ENCODE assay signal across 12 mouse cellular contexts in genomic region chr11:89209072-89209471, GRCm38 (mm10).
DNase-seq lines count a peak whose midpoint lies in the region; ATAC-seq and TF ChIP-seq lines count a peak whose summit lies in the region.
"Had no signal": no experiment of that assay in that cellular context is flagged by ENCODE, and none has a peak within 500 bp of the region (broad histone marks: within the 10 kb centered on the region; RNA-seq: fewer than 3 reads in every experiment).

No protein-coding gene starts in this region.

- peak; percentile 43; the same call in 1 of the 2 replicates for ATAC-seq in forebrain, embryonic 16.5 days
- ATAC-seq: Patski had no signal

- no peak overlapping the region for H3K27ac ChIP-seq in cortical plate, adult 2 months (ENCODE audit: insufficient read depth, low read length)
- H3K27ac ChIP-seq in forebrain, embryonic 16.5 days (ENCODE audit: low read length): no peak overlapping the region

- peak; percentile 28 to 41 for DNase-seq in cerebellum, postnatal 10 days
- DNase-seq in cerebellum, adult 11-12 months: no peak
- peak; percentile 13 to 16 for DNase-seq in left cerebral cortex, postnatal 14 days (ENCODE audit: low spot score in 2 of 2)
- no peak for DNase-seq in left cerebral cortex, adult 8-10 months (ENCODE audit: low spot score in 2 of 2)
- no peak for DNase-seq in spleen, adult 12 weeks (ENCODE audit: low spot score)
- no peak for DNase-seq in left cerebral cortex, adult 9 months (ENCODE audit: low spot score in 2 of 2)
- DNase-seq: gastrocnemius, postnatal 14 days; heart, postnatal 4 days had no signal

- H3K9ac ChIP-seq in forebrain, embryonic 16.5 days (replicated peaks; ENCODE audit: low read depth, low read length): no peak overlapping the region

- TF ChIP-seq CTCF in cortical plate, adult 2 months (IDR thresholded peaks at IDR 0.05; ENCODE audit: extremely low read depth, insufficient read depth, low read length): peak; percentile 27

- H3K27me3 ChIP-seq in forebrain, embryonic 16.5 days (replicated peaks; ENCODE audit: control insufficient read depth, insufficient read depth, low read length): no peaks in the 10 kb centered on the region
- H3K27me3 ChIP-seq: Patski had no signal

- H3K9me3 ChIP-seq in forebrain, embryonic 16.5 days (ENCODE audit: control insufficient read depth, low read length): no peaks in the 10 kb centered on the region
- H3K9me3 ChIP-seq: megakaryocyte, embryonic 14.5 days had no signal

- no peak overlapping the region for H3K4me3 ChIP-seq in cortical plate, adult 2 months (ENCODE audit: insufficient read depth, low read length)
- H3K4me3 ChIP-seq in forebrain, embryonic 16.5 days (replicated peaks; ENCODE audit: low read length): no peak overlapping the region
- H3K4me3 ChIP-seq: megakaryocyte, embryonic 14.5 days had no signal

- intact Hi-C loops in left cerebral cortex, postnatal 14 days (cut with DNase I): no loop called here

- no peaks in the 10 kb centered on the region for H3K4me1 ChIP-seq in cortical plate, adult 2 months (ENCODE audit: control insufficient read depth, insufficient read depth, low read length)
- H3K4me1 ChIP-seq in forebrain, embryonic 16.5 days (replicated peaks; ENCODE audit: control insufficient read depth, insufficient read depth, low read length): peaks cover 6% of the 10 kb centered on the region
- H3K4me1 ChIP-seq: megakaryocyte, embryonic 14.5 days had no signal

- WGBS in forebrain, embryonic 16.5 days: 19% methylated on average over 6 of the region's 6 CpGs

- TF ChIP-seq POLR2A in cortical plate, adult 2 months (IDR thresholded peaks at IDR 0.05; ENCODE audit: extremely low read depth, insufficient read depth, low read length): no peak

- H3K36me3 ChIP-seq in forebrain, embryonic 16.5 days (ENCODE audit: control insufficient read depth, insufficient read depth): no peaks in the 10 kb centered on the region

- no peak overlapping the region; the same call in 1 of the 2 replicates for H3K4me2 ChIP-seq in forebrain, embryonic 16.5 days (ENCODE audit: low read length)

Comparison
In these comparisons a context has a peak if more than half of its experiments do, and no peak if none do; other contexts are left out.
1. DNase-seq: peak in cerebellum, postnatal 10 days (2 of 2) and left cerebral cortex, postnatal 14 days (2 of 2); none in cerebellum, adult 11-12 months (single experiment), left cerebral cortex, adult 8-10 months (0 of 2), spleen, adult 12 weeks (single experiment) and left cerebral cortex, adult 9 months (0 of 2).